Mouse (Mus musculus): Measurements from ENCODE around the gene Car11. TPM values are rescaled to one million over a fixed set of nuclear protein-coding genes. Genes with fewer than 3 reads are reported as not detected.

The Car11 gene
- polyA plus RNA-seq, 1 experiment from 2014 or later: 4.6 TPM

GRCm38 (mm10) chr7:45679966-45680621, 19.5 kb upstream of the Car11 start:
- H3K9me3 ChIP-seq (replicated peaks): no peaks in the 10 kb centered on the region
- peaks cover 32% of the 10 kb centered on the region for H3K4me1 ChIP-seq
- no peaks in the 10 kb centered on the region for H3K36me3 ChIP-seq
- H3K4me3 ChIP-seq: no peak overlapping the region
- 66% methylated on average over 14 of the region's 14 CpGs for WGBS
- H3K27ac ChIP-seq (replicated peaks): peak overlapping the region; percentile 29
- H3K27me3 ChIP-seq (ENCODE audit: low read depth, poor library complexity, severe bottlenecking): no peaks in the 10 kb centered on the region; the same call in 1 of the 2 replicates
- DNase-seq (ENCODE audit: low spot score): no peak

- Histone ChIP-seq H3K4me1 (peaks cover 39% of the 10 kb centered on the region), H3K27me3 (ENCODE audit: low read depth, poor library complexity, severe bottlenecking) (peaks cover under 1% of the 10 kb centered on the region; the same call in 1 of the 2 replicates), H3K9me3 (replicated peaks) (no peaks in the 10 kb centered on the region), H3K27ac (replicated peaks) (no peak overlapping the region; the same call in 1 of the 2 replicates), H3K36me3 (no peaks in the 10 kb centered on the region), H3K4me3 (no peak overlapping the region)
- 87% methylated on average over 8 of the region's 8 CpGs for WGBS
- DNase-seq (ENCODE audit: low spot score): no peak
Observed at GRCm38 (mm10) chr7:45681046-45681736, 18.5 kb upstream of the Car11 start.

GRCm38 (mm10) chr7:45682144-45683126, 17.2 kb upstream of the Car11 start:
- peaks cover 44% of the 10 kb centered on the region for H3K4me1 ChIP-seq
- H3K4me3 ChIP-seq: peak overlapping the region; percentile 40
- H3K27me3 ChIP-seq (ENCODE audit: low read depth, poor library complexity, severe bottlenecking): peaks cover 3% of the 10 kb centered on the region; the same call in 1 of the 2 replicates
- no peaks in the 10 kb centered on the region for H3K9me3 ChIP-seq (replicated peaks)
- H3K36me3 ChIP-seq: no peaks in the 10 kb centered on the region
- DNase-seq (ENCODE audit: low spot score): peak; percentile 91
- WGBS: 31% methylated on average over 14 of the region's 14 CpGs
- peak overlapping the region; percentile 90 for H3K27ac ChIP-seq (replicated peaks)

- H3K4me3 ChIP-seq: no peak within 1 kb of the TSS; the same call in 1 of the 2 replicates
- peaks cover 3% of the 10 kb centered on the region; the same call in 1 of the 2 replicates for H3K27me3 ChIP-seq (ENCODE audit: low read depth, poor library complexity, severe bottlenecking)
- H3K4me1 ChIP-seq: peaks cover 35% of the 10 kb centered on the region
- WGBS: 73% methylated on average over 7 of the region's 7 CpGs
- H3K27ac ChIP-seq (replicated peaks): peak within 1 kb of the TSS; percentile 90
- no peak for DNase-seq (ENCODE audit: low spot score)
- H3K36me3 ChIP-seq: no peaks in the 10 kb centered on the region
- no peaks in the 10 kb centered on the region for H3K9me3 ChIP-seq (replicated peaks)
Observed at GRCm38 (mm10) chr7:45683396-45684050, 16.1 kb upstream of the Car11 start, which contains the start of gene Ntn5. Ntn5 (plus strand) TSS chr7:45684022.

- no peak overlapping the region for H3K4me3 ChIP-seq
- H3K27me3 ChIP-seq (ENCODE audit: low read depth, poor library complexity, severe bottlenecking): peaks cover 13% of the 10 kb centered on the region; the same call in 1 of the 2 replicates
- no peak for DNase-seq (ENCODE audit: low spot score)
- H3K9me3 ChIP-seq (replicated peaks): no peaks in the 10 kb centered on the region
- H3K27ac ChIP-seq (replicated peaks): peak overlapping the region; percentile 49; the same call in 1 of the 2 replicates
- no peaks in the 10 kb centered on the region for H3K36me3 ChIP-seq
- 61% methylated on average over 10 of the region's 10 CpGs for WGBS
- peaks cover 38% of the 10 kb centered on the region for H3K4me1 ChIP-seq
Observed at GRCm38 (mm10) chr7:45685811-45686210, 13.8 kb upstream of the Car11 start.

- 91% methylated on average over 3 of the region's 3 CpGs for WGBS
- H3K4me3 ChIP-seq: no peak overlapping the region
- no peaks in the 10 kb centered on the region for H3K36me3 ChIP-seq
- no peak for DNase-seq (ENCODE audit: low spot score)
- H3K27ac ChIP-seq (replicated peaks): peak overlapping the region; percentile 38; the same call in 1 of the 2 replicates
- peaks cover 38% of the 10 kb centered on the region for H3K4me1 ChIP-seq
- no peaks in the 10 kb centered on the region for H3K9me3 ChIP-seq (replicated peaks)
- H3K27me3 ChIP-seq (ENCODE audit: low read depth, poor library complexity, severe bottlenecking): peaks cover 23% of the 10 kb centered on the region; the same call in 1 of the 2 replicates
Observed at GRCm38 (mm10) chr7:45686841-45687240, 12.8 kb upstream of the Car11 start.

GRCm38 (mm10) chr7:45689099-45689498, 10.5 kb upstream of the Car11 start:
- 65% methylated on average over 6 of the region's 6 CpGs for WGBS
- H3K4me1 ChIP-seq: peaks cover 29% of the 10 kb centered on the region
- DNase-seq (ENCODE audit: low spot score): no peak
- H3K27ac ChIP-seq (replicated peaks): peak overlapping the region; percentile 49; the same call in 1 of the 2 replicates
- no peaks in the 10 kb centered on the region for H3K36me3 ChIP-seq
- H3K27me3 ChIP-seq (ENCODE audit: low read depth, poor library complexity, severe bottlenecking): peaks cover 23% of the 10 kb centered on the region; the same call in 1 of the 2 replicates
- H3K9me3 ChIP-seq (replicated peaks): no peaks in the 10 kb centered on the region
- 0 out of 2 replicates have a peak overlapping the region, but pooled peaks have one; percentile 4 for H3K4me3 ChIP-seq

GRCm38 (mm10) chr7:45689800-45690199, 9.8 kb upstream of the Car11 start:
- WGBS: 79% methylated on average over 11 of the region's 11 CpGs
- no peak overlapping the region for H3K4me3 ChIP-seq
- no peak for DNase-seq (ENCODE audit: low spot score)
- no peak overlapping the region for H3K27ac ChIP-seq (replicated peaks)
- H3K36me3 ChIP-seq: no peaks in the 10 kb centered on the region
- peaks cover 23% of the 10 kb centered on the region; the same call in 1 of the 2 replicates for H3K27me3 ChIP-seq (ENCODE audit: low read depth, poor library complexity, severe bottlenecking)
- H3K4me1 ChIP-seq: peaks cover 35% of the 10 kb centered on the region
- no peaks in the 10 kb centered on the region for H3K9me3 ChIP-seq (replicated peaks)

- H3K27me3 ChIP-seq (ENCODE audit: low read depth, poor library complexity, severe bottlenecking): peaks cover 19% of the 10 kb centered on the region; the same call in 1 of the 2 replicates
- no peak for DNase-seq (ENCODE audit: low spot score)
- peaks cover 32% of the 10 kb centered on the region for H3K4me1 ChIP-seq
- WGBS: 85% methylated on average over 2 of the region's 2 CpGs
- no peak overlapping the region for H3K4me3 ChIP-seq
- no peaks in the 10 kb centered on the region for H3K36me3 ChIP-seq
- no peaks in the 10 kb centered on the region for H3K9me3 ChIP-seq (replicated peaks)
- no peak overlapping the region for H3K27ac ChIP-seq (replicated peaks)
Observed at GRCm38 (mm10) chr7:45692364-45692763, 7.3 kb upstream of the Car11 start.

GRCm38 (mm10) chr7:45693921-45694591, 5.6 kb upstream of the Car11 start, which contains the start of gene Sec1:
Sec1 (minus strand) TSS chr7:45694402.
- Histone ChIP-seq H3K4me1 (peaks cover 29% of the 10 kb centered on the region), H3K9me3 (replicated peaks) (no peaks in the 10 kb centered on the region), H3K36me3 (no peaks in the 10 kb centered on the region), H3K4me3 (no peak within 1 kb of the TSS), H3K27ac (replicated peaks) (peak within 1 kb of the TSS; percentile 33; the same call in 1 of the 2 replicates), H3K27me3 (ENCODE audit: low read depth, poor library complexity, severe bottlenecking) (peaks cover 28% of the 10 kb centered on the region)
- DNase-seq (ENCODE audit: low spot score): no peak
- 91% methylated on average over 50 of the region's 50 CpGs for WGBS

- peaks cover 33% of the 10 kb centered on the region for H3K4me1 ChIP-seq
- H3K4me3 ChIP-seq: no peak overlapping the region
- peaks cover 38% of the 10 kb centered on the region for H3K27me3 ChIP-seq (ENCODE audit: low read depth, poor library complexity, severe bottlenecking)
- no peaks in the 10 kb centered on the region for H3K36me3 ChIP-seq
- H3K9me3 ChIP-seq (replicated peaks): no peaks in the 10 kb centered on the region
- peak; percentile 39 for DNase-seq (ENCODE audit: low spot score)
- 29% methylated on average over 6 of the region's 6 CpGs for WGBS
- H3K27ac ChIP-seq (replicated peaks): no peak overlapping the region; the same call in 1 of the 2 replicates
Observed at GRCm38 (mm10) chr7:45695098-45695497, 4.5 kb upstream of the Car11 start.
